Mouse (Mus musculus) forebrain, embryonic 12.5 days (tissue): Measurements from ENCODE around the gene Dennd4c. TPM values are rescaled to one million over a fixed set of nuclear protein-coding genes. Genes with fewer than 3 reads are reported as not detected.

ENCODE experiments used
- ATAC-seq: fragments of 200-750 bp; cut with Nextera tagmentation; 2 replicates; pipeline ENCODE4 v1.8.0; 2017; ENCODE audit warnings: moderate TSS enrichment; ENCODE audit not compliant: low FRiP score
- H3K27ac ChIP-seq: fragments of 300-500 bp; sonication (generic); 2 replicates; pipeline ENCODE4 v1.5.1; 2016; ENCODE audit warnings: mild to moderate bottlenecking
- H3K27me3 ChIP-seq: fragments of 300-500 bp; sonication (generic); 2 replicates; pipeline ENCODE4 v1.6.1; 2016; ENCODE audit warnings: mild to moderate bottlenecking
- H3K36me3 ChIP-seq: fragments of 300-500 bp; sonication (generic); replicated peaks from 2 replicates; pipeline ENCODE4 v1.6.1; 2016; ENCODE audit warnings: mild to moderate bottlenecking
- H3K4me1 ChIP-seq: fragments of 300-500 bp; sonication (generic); 2 replicates; pipeline ENCODE4 v1.6.1; 2016
- H3K4me2 ChIP-seq: fragments of 300-500 bp; sonication (generic); 2 replicates; pipeline ENCODE4 v1.6.1; 2016; ENCODE audit warnings: mild to moderate bottlenecking, moderate library complexity
- H3K4me3 ChIP-seq: fragments of 300-500 bp; sonication (generic); replicated peaks from 2 replicates; pipeline ENCODE4 v1.5.1; 2016; ENCODE audit warnings: mild to moderate bottlenecking
- H3K9ac ChIP-seq: fragments of 300-500 bp; sonication (generic); 2 replicates; pipeline ENCODE4 v1.6.1; 2016; ENCODE audit warnings: mild to moderate bottlenecking
- H3K9me3 ChIP-seq: fragments of 300-500 bp; sonication (generic); 2 replicates; pipeline ENCODE4 v1.6.1; 2016
- WGBS: fragments of 180-500 bp; shearing (Covaris S2); methylation state at CpG from one replicate; pipeline ENCODE4 v1.1.7; 2016; 5-methylcytosine and 5-hydroxymethylcytosine counted together
- polyA plus RNA-seq: library from polyadenylated mRNA; unstranded; fragments of >200 nt; fragmentation: Nextera tagmentation; extraction: Ambion mirVana; gene quantifications from 2 replicates; pipeline ENCODE4 v1.2.1, GENCODE M21; 2016

The Dennd4c gene
- polyA plus RNA-seq, 1 experiment from 2014 or later = 7.3 TPM

DNA sequence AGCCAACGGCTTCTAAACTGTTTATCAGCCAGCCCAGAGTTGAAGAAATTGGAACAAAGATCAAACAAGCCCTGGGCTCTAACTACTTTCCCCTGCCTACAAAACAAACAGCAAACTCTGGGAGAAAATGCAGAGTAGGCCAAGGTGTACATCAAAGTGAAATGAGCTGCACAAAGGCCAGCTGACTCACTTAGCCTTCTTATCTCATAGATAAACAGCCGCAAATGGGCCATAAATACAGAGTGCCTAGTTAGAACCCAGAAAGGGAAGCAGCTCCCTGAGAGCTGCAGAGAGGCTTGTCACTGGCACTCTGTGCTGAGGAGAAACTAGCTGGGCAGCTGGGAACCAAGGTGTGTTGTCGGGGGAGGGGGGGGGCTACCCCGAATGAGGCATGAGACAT lies 23.2 kb upstream of the Dennd4c start:
- H3K27ac ChIP-seq = no peak overlapping the region
- no peaks in the 10 kb centered on the region for H3K27me3 ChIP-seq
- no peaks in the 10 kb centered on the region for H3K36me3 ChIP-seq
- H3K9me3 ChIP-seq = no peaks in the 10 kb centered on the region
- ATAC-seq = no peak
- H3K4me1 ChIP-seq = no peaks in the 10 kb centered on the region
- WGBS = 75% methylated on average over 4 of the region's 4 CpGs
- no peak overlapping the region for H3K9ac ChIP-seq
- H3K4me2 ChIP-seq = no peak overlapping the region
- no peak overlapping the region for H3K4me3 ChIP-seq

DNA sequence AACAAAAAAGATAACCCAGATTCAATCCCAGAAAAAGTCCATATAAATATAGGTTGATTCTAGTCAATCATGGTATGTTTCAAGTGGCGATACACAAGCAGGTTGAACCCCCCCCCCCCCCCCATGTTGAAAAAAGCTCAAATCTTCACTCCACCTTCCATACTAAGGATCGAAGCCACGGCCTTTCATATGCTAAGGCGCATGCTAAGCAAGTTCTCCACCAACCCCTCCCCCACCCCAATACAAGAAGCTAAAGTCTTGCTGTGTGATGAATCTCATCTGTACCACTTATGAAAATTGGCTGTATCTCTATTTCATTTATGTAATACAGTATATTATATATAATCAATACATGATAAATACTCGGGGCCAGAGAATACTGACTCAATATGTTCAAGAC lies 22.2 kb upstream of the Dennd4c start:
- no peaks in the 10 kb centered on the region for H3K4me1 ChIP-seq
- no peak for ATAC-seq
- H3K9ac ChIP-seq = no peak overlapping the region
- no peaks in the 10 kb centered on the region for H3K27me3 ChIP-seq
- no peak overlapping the region for H3K4me3 ChIP-seq
- no peak overlapping the region for H3K4me2 ChIP-seq
- 93% methylated on average over 5 of the region's 5 CpGs for WGBS
- no peaks in the 10 kb centered on the region for H3K9me3 ChIP-seq
- H3K27ac ChIP-seq = no peak overlapping the region
- no peaks in the 10 kb centered on the region for H3K36me3 ChIP-seq

- WGBS = 88% methylated on average over 6 of the region's 6 CpGs
Measured at GRCm38 (mm10) chr4:86729829-86730228, 18.5 kb upstream of the Dennd4c start.

GRCm38 (mm10) chr4:86734088-86734841 lies 14.1 kb upstream of the Dennd4c start:
- Histone ChIP-seq H3K36me3 (no peaks in the 10 kb centered on the region), H3K4me3 (no peak overlapping the region), H3K9ac (no peak overlapping the region), H3K27ac (no peak overlapping the region), H3K4me1 (no peaks in the 10 kb centered on the region), H3K9me3 (no peaks in the 10 kb centered on the region), H3K4me2 (no peak overlapping the region), H3K27me3 (no peaks in the 10 kb centered on the region)
- 88% methylated on average over 19 of the region's 19 CpGs for WGBS
- no peak for ATAC-seq

More at GRCm38 (mm10) chr4:86729829-86730228, 18.5 kb upstream of the Dennd4c start:
- no peaks in the 10 kb centered on the region for H3K27me3 ChIP-seq
- H3K4me3 ChIP-seq = no peak overlapping the region
- H3K36me3 ChIP-seq = no peaks in the 10 kb centered on the region
- no peaks in the 10 kb centered on the region for H3K4me1 ChIP-seq
- no peak overlapping the region for H3K4me2 ChIP-seq
- no peak overlapping the region for H3K27ac ChIP-seq
- no peak for ATAC-seq
- H3K9ac ChIP-seq = no peak overlapping the region
- no peaks in the 10 kb centered on the region for H3K9me3 ChIP-seq

DNA sequence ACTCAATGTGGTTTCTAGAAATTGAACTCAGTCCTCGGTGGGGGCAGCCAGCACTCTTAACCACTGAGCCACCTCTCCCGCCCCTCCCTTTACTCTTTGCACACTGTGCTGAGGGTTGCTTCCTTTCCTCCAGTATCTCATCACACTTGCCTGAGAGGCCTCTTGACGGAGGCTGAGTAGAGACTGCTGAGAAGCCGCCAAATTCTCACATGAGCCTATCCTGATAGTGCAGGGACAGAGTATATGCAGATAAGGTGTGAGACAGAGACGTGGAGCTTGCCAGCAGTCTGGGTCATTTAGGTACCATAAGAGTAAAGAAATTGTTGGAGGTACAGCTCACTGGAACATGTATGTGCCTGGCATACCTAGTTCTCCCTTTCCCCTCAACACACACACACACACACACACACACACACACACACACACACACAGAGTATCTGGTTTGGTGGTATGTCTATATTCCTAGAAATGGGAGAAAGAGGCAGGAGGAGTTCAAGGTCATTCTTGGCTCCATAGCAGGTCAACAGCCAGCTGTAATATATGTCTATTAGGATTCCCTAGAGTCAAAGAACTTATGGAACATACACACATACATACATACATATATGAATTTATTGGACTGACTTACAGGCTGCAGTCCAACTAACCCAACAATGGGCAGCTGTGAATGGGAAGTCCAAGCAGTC lies 8.9 kb upstream of the Dennd4c start:
- H3K9me3 ChIP-seq = no peaks in the 10 kb centered on the region
- H3K27me3 ChIP-seq = no peaks in the 10 kb centered on the region
- WGBS = 80% methylated on average over 5 of the region's 5 CpGs
- no peak overlapping the region for H3K27ac ChIP-seq
- no peaks in the 10 kb centered on the region for H3K36me3 ChIP-seq
- no peak overlapping the region for H3K4me3 ChIP-seq
- no peak overlapping the region for H3K9ac ChIP-seq
- ATAC-seq = no peak
- no peak overlapping the region for H3K4me2 ChIP-seq
- H3K4me1 ChIP-seq = no peaks in the 10 kb centered on the region

DNA sequence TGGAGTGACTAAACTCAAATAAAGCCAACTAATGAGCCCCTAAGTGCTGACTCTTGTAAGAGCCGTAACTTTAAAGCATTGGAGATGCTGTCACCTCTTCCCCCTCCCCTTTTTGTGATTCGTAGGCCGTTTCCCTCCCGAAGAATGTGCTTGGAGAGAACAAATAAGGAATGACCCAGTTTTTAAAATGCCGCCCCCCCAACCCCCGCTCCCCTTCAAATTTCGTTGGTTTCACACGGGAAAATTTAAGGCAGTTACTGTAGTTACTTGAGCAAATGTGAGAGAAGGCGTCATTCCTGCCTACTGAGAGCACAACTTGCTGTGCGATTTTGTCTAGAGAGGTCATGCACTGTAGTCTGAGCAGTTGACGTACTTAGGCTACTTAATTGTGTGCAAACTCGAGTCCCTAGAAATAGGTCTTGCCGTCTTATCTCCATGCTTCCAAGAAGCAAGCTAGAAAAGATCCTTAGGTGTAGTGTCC lies 1.0 kb downstream of the Dennd4c start:
- no peak for ATAC-seq
- no peaks in the 10 kb centered on the region for H3K27me3 ChIP-seq
- H3K4me3 ChIP-seq = peak overlapping the region; percentile 94
- 0 out of 2 replicates have a peak overlapping the region, but pooled peaks have one; percentile 85 for H3K27ac ChIP-seq
- WGBS = 1% methylated on average over 13 of the region's 13 CpGs
- peak overlapping the region; percentile 90 for H3K4me2 ChIP-seq
- H3K9ac ChIP-seq = peak overlapping the region; percentile 95
- H3K36me3 ChIP-seq = no peaks in the 10 kb centered on the region
- H3K9me3 ChIP-seq = no peaks in the 10 kb centered on the region
- H3K4me1 ChIP-seq = peaks cover 13% of the 10 kb centered on the region

GRCm38 (mm10) chr4:86750346-86750945 lies 2.1 kb downstream of the Dennd4c start:
- H3K27me3 ChIP-seq = no peaks in the 10 kb centered on the region
- H3K9ac ChIP-seq = no peak overlapping the region
- no peak for ATAC-seq
- no peaks in the 10 kb centered on the region for H3K9me3 ChIP-seq
- H3K36me3 ChIP-seq = no peaks in the 10 kb centered on the region
- H3K4me3 ChIP-seq = no peak overlapping the region
- no peak overlapping the region for H3K27ac ChIP-seq
- peaks cover 13% of the 10 kb centered on the region for H3K4me1 ChIP-seq
- 82% methylated on average over 10 of the region's 10 CpGs for WGBS
- peak overlapping the region; percentile 90; the same call in 1 of the 2 replicates for H3K4me2 ChIP-seq

DNA sequence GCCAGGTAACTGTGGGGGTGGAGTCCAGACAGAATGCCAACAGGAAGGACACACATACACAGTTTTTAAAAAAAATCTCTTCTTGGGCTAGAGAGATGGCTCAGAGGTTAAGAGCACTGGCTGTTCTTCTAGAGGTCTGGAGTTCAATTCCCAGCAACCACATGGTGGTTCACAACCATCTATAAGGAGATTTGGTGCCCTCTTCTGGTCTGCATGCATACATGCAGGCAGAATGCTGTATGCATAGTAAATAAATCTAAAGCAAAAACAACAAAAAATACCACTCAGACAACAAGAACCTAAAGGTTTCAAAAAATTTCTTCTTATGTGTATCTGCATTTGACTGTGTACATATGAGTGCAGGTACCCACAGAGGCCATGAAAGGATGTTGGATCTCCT lies 16.0 kb downstream of the Dennd4c start:
- H3K9me3 ChIP-seq = 0 out of 2 replicates have a peak, but pooled peaks cover 8% of the 10 kb centered on the region
- H3K27ac ChIP-seq = no peak overlapping the region
- no peaks in the 10 kb centered on the region; the same call in 1 of the 2 replicates for H3K36me3 ChIP-seq
- H3K4me2 ChIP-seq = no peak overlapping the region
- no peaks in the 10 kb centered on the region for H3K27me3 ChIP-seq
- H3K9ac ChIP-seq = no peak overlapping the region
- no peak overlapping the region for H3K4me3 ChIP-seq
- ATAC-seq = no peak
- H3K4me1 ChIP-seq = no peaks in the 10 kb centered on the region

DNA sequence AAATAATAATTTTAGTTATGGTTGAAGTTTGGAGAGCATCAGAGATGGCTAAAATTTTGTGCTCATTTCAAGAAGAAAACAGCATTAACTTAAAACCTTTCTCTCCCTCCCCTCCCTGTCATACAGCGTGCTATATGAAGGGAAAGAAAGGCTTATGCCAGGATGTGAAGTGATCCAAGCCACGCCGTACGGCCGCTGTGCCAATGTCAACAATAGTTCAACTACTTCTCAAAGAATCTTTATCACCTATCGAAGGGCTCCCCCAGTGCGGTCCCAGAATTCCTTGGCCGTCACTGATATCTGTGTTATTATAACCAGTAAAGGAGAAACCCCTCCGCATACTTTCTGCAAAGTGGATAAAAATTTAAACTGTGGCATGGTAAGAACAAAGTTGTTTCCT lies 29.2 kb downstream of the Dennd4c start:
- Histone ChIP-seq H3K9me3 (no peaks in the 10 kb centered on the region), H3K36me3 (peaks cover 13% of the 10 kb centered on the region), H3K27ac (no peak overlapping the region), H3K4me2 (no peak overlapping the region), H3K4me1 (no peaks in the 10 kb centered on the region), H3K9ac (no peak overlapping the region), H3K27me3 (no peaks in the 10 kb centered on the region), H3K4me3 (no peak overlapping the region)
- no peak for ATAC-seq
- WGBS = 95% methylated on average over 9 of the region's 9 CpGs

DNA sequence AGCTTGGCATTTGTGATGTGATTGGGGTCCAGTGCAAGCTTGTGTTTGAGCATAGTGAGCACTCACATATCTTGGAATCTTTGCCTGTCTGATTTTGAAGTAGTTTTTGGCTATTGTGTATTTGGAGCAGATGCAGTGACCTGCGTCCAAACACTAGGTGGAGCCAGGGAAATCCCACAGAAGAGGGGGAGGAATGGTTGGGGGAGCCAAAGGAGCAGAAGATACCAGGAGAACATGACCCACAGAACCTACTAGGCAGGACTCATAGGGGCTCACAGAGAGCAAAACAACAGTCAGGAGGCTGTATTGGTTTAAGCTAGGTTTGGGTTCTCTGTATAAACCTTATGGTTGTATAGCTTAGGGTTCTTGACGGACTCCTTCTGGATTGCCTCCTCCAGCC lies 62.2 kb downstream of the Dennd4c start:
- Histone ChIP-seq H3K4me1 (no peaks in the 10 kb centered on the region), H3K4me3 (no peak overlapping the region), H3K4me2 (no peak overlapping the region), H3K9ac (no peak overlapping the region), H3K27ac (no peak overlapping the region), H3K27me3 (no peaks in the 10 kb centered on the region), H3K36me3 (peaks cover 4% of the 10 kb centered on the region; the same call in 1 of the 2 replicates), H3K9me3 (no peaks in the 10 kb centered on the region)
- no peak for ATAC-seq
- WGBS = 60% methylated on average over 2 of the region's 2 CpGs

DNA sequence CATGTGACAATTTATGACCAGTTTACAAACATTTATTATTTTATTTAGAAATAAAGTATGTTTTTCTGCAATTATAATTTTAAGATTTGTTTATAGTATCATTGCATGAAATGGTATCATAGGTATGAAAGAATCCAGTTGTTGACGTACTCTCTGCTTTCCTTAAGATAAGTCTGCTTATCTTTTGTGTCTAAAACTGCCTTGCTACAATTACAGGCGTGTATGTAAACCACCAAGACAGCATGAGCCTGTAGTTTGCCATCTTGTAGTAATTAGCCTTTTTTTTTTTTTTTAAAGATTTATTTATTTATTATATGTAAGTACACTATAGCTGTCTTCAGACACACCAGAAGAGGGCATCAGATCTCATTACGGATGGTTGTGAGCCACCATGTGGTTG lies 66.5 kb downstream of the Dennd4c start:
- Histone ChIP-seq H3K9ac (no peak overlapping the region), H3K27me3 (no peaks in the 10 kb centered on the region), H3K27ac (no peak overlapping the region), H3K36me3 (peaks cover 8% of the 10 kb centered on the region; the same call in 1 of the 2 replicates), H3K4me2 (no peak overlapping the region), H3K4me1 (no peaks in the 10 kb centered on the region), H3K4me3 (no peak overlapping the region), H3K9me3 (no peaks in the 10 kb centered on the region)
- 89% methylated on average over 3 of the region's 3 CpGs for WGBS
- no peak for ATAC-seq

GRCm38 (mm10) chr4:86823169-86823568 lies 74.8 kb downstream of the Dennd4c start:
- Histone ChIP-seq H3K4me3 (no peak overlapping the region), H3K4me1 (no peaks in the 10 kb centered on the region), H3K27ac (no peak overlapping the region), H3K9ac (no peak overlapping the region), H3K36me3 (peaks cover 40% of the 10 kb centered on the region), H3K27me3 (no peaks in the 10 kb centered on the region), H3K4me2 (no peak overlapping the region), H3K9me3 (no peaks in the 10 kb centered on the region)
- ATAC-seq = no peak
- WGBS = 82% methylated on average over 2 of the region's 2 CpGs
